Mouse (Mus musculus): ENCODE measurements around the gene Nupl1. TPM values are rescaled to one million over a fixed set of nuclear protein-coding genes. Genes with fewer than 3 reads are reported as not detected.

Gene Nupl1
- polyA plus RNA-seq (2017; shearing (Covaris generic)) = under 1 TPM; 0.09 to 0.30 TPM

GRCm38 (mm10) chr14:60251281-60252003 lies at the start of gene Nupl1, which contains the start of gene Gm49336:
Gene Nupl1, minus strand, starts transcription at chr14:60251431.
Gene Gm49336, minus strand, starts transcription at chr14:60251507.
- peak; percentile 94 for ATAC-seq

DNA sequence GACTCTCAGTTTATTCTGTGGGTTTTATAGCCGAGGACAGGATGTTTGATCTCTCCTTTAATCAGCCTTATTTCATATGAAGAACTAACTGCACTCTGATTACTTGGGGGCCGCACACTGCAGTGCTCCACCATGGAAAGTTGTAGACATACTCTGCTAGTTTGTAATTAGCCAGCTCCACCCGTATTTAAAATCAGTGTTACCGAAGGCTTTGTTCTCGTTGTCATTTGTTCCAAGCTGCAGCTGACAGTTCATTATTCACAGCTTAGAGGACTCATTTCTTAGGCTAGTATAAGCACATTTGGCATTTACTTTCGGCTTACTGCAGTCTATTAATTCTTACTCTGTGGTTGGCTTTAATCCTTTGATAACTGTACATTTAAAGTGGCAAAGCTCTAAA lies 49.8 kb upstream of the Nupl1 start:
- ATAC-seq = no peak

GRCm38 (mm10) chr14:60300224-60300991 lies 49.2 kb upstream of the Nupl1 start:
- ATAC-seq = no peak

GRCm38 (mm10) chr14:60295531-60295930 lies 44.3 kb upstream of the Nupl1 start:
- ATAC-seq = no peak

DNA sequence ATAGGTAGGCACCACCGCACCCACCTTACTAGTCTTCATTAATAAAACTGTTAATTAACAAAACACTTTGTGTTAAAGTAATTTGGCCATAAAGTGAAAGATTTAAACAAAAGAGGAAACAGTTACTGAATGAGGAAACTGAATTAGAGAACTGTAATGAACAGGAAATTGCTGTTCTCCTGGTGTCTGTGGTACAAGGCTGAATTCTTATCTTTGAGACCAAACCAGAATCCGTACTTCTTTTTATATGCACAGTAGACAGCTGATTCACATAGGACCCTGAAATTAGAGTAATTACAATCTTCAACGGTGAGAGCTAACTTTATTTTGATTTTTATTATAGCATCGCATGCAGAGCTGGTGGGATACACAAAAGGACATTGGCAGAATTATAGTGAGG lies 39.1 kb upstream of the Nupl1 start:
- ATAC-seq = no peak

GRCm38 (mm10) chr14:60286194-60286863 lies 35.1 kb upstream of the Nupl1 start:
- ATAC-seq = no peak

DNA sequence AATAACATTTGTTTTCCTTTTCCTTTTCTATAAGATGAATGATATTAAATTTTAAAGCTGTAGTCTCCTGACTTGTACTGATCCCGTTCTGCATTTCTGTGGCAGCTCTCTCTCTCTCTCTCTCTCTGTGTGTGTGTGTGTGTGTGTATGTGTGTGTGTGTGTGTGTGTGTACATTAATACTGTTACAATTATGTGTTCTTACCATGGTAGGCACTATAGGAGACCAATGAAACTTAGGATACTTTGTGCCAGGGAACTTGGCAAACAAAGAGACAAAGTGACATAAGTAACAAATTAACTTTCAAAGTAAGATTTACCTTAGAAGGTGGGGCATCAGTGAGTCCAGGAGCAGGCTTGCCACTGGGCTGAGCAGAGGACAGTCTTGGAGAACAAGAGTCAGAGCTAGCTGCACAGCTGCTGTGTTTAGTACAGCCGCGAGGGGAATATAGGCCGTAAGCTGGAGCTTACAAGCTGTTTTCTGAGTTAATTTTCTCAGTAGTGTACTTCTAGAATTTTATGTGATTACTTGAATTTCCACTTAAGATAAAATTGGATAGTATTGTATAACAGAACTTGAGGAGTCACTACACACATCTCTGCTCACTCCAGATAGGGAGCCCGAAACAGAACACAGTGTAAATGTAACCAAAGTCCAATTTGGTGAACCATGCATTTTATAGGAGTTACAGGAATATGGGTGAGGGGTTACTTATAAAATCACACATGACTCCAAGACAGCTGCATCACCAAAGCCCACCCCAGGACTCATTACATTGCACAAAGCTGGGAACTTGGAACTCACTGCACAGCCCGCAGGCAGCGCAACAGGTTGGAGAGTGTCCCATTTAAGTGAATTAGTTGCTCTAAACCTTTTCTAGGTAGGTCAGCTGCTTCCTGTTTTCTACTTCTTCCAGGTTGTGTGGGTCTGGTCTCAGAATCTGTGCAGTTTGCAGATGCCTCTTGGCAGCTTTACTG lies 24.4 kb upstream of the Nupl1 start:
- no peak for ATAC-seq

- no peak for ATAC-seq
Measured at GRCm38 (mm10) chr14:60273346-60273745, 22.1 kb upstream of the Nupl1 start.

GRCm38 (mm10) chr14:60269333-60269732 lies 18.1 kb upstream of the Nupl1 start:
- ATAC-seq = peak; percentile 53

- ATAC-seq = peak; percentile 93
Measured at GRCm38 (mm10) chr14:60264990-60265876, 14.0 kb upstream of the Nupl1 start, which contains the start of gene Mtmr6. Gene Mtmr6, plus strand, starts transcription at chr14:60265228.

- ATAC-seq = no peak
Measured at GRCm38 (mm10) chr14:60262316-60262715, 11.1 kb upstream of the Nupl1 start.

DNA sequence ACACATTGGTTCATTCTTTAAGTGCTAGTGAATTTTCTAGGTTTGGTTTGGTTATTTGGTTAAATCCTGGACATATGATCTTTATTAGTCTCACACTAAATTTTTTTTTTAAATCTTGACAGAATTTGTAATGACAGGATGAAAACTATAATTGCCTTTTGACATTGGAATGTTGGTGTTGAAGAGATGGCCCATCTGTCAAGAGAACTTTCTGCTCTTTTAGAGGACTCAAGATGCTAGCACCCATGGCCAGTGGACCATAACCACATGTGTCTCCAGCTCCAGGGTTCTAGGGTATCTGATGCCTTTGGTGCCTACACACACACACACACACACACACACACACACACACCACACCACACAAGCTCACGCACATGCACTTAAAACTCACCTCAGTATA lies 6.6 kb upstream of the Nupl1 start:
- ATAC-seq = no peak

- no peak for ATAC-seq
Measured at GRCm38 (mm10) chr14:60257101-60257500, 5.9 kb upstream of the Nupl1 start.

DNA sequence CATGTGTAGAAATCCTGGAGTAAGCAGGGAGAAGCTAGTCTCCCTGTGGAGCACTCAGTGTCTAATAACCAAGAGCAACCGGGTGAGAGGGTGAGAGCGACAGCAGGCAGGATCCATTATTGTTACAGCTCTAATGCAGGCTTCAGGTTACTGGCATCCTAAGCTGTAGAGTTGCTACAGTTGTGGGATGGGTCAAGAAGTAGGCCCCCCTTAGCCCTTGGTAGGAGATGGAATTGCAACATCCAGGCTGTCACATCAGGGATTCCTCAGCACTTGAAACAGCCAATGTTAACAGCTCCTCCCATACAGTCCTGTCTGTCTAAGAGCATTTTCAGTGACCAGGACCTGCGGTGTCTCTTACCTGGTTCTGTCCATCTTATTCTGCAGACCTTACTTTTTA lies 5.1 kb upstream of the Nupl1 start:
- no peak for ATAC-seq

DNA sequence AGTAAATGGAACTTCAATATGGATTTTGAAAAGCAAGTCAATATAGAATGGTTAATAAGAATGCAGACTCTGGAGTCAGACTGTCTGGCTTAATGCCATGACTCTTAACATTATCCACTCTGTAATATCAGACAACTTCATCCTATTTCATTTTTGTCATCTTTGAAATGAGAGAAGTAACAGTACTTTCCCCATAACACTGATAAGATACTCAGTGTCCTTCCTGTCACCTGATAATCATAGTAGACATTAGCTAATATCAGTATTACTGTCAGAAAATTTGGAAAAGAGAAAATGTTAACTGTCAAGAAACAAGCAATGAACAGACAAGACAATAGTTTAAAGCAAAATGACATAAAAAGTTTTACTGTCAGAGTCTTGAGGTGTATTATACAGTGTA lies 3.5 kb upstream of the Nupl1 start:
- ATAC-seq = no peak

DNA sequence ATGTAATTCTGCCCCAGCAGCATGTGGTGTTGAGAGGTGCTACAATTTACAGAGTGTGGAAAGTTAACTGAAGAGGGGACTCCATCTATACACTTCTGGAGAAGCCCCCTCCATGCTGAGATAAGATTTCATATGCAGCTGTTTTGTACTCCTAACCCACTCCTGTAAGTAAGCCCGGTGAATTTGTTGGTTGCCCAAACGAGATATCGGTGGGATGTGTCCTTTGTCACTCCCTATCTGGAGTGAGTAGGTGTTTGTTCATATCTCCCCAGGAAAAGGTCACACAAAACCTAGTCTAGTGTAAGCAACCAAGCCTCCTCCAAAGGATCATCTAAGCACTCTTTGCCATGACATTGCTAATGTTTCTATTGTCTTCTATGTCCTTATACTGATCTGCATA lies 2.2 kb upstream of the Nupl1 start:
- no peak for ATAC-seq

GRCm38 (mm10) chr14:60252004-60253000 lies 1.1 kb upstream of the Nupl1 start:
- ATAC-seq = no peak

GRCm38 (mm10) chr14:60250879-60251278 lies 352 bp downstream of the Nupl1 start:
- peak; percentile 22 for ATAC-seq

DNA sequence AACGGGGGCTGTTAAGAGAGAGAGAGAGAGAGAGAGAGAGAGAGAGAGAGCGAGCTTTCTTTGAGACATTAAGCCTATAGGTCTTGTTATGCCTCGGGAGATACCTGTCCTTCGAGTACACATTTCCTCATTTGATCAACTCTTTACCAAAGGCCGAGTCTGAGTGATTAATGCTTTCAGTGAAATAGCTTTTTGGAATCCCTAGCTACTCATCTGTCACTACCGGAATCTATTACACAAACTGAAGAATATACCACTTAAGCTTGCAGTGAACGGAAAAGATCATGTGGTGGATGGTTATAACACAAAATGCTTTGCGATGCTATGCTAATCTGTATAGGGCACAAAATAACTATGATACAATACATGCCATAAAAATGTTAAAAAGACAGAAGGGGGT lies 865 bp downstream of the Nupl1 start:
- no peak for ATAC-seq

DNA sequence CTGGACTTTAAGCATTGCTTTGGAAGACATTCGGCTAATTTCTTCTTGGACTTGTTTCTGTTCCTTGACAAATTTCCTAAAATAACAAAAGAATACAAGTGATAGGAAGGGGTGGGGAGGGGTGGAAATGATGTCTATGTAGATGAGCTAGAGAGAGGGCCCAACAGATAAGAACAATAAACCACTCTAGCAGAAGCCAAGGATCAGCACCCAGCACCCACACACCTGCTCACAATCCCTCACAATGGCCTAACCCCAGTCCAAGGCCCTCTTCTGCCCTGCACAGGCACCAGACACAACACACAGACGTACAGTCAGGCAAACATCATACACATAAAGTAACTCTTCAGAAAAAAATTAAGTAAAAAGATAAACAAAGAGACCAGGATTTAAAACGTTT lies 12.7 kb downstream of the Nupl1 start:
- ATAC-seq = no peak
